Mouse (Mus musculus): ENCODE results near the gene Hcrtr1. TPM values are rescaled to one million over a fixed set of nuclear protein-coding genes. Genes with fewer than 3 reads are reported as not detected.

Gene Hcrtr1
- polyA plus RNA-seq, 1 experiment from 2014 or later: 0.71 TPM

GRCm38 (mm10) chr4:130166592-130166991 lies 27.4 kb upstream of the Hcrtr1 start:
- ATAC-seq (ENCODE audit: low read depth): no peak
- no peaks in the 10 kb centered on the region for H3K9me3 ChIP-seq
- H3K4me2 ChIP-seq: no peak overlapping the region
- no peak overlapping the region for H3K9ac ChIP-seq
- no peak overlapping the region for H3K27ac ChIP-seq (replicated peaks)
- 82% methylated on average over 8 of the region's 8 CpGs for WGBS
- peaks cover 51% of the 10 kb centered on the region for H3K27me3 ChIP-seq
- no peaks in the 10 kb centered on the region for H3K36me3 ChIP-seq
- peaks cover 30% of the 10 kb centered on the region for H3K4me1 ChIP-seq (replicated peaks)
- no peak overlapping the region for H3K4me3 ChIP-seq

GRCm38 (mm10) chr4:130166061-130166460 lies 26.9 kb upstream of the Hcrtr1 start:
- H3K9me3 ChIP-seq: no peaks in the 10 kb centered on the region
- no peak for ATAC-seq (ENCODE audit: low read depth)
- H3K27ac ChIP-seq (replicated peaks): no peak overlapping the region
- WGBS: 80% methylated on average over 18 of the region's 18 CpGs
- H3K9ac ChIP-seq: no peak overlapping the region
- no peaks in the 10 kb centered on the region for H3K36me3 ChIP-seq
- H3K4me3 ChIP-seq: no peak overlapping the region
- peaks cover 26% of the 10 kb centered on the region for H3K4me1 ChIP-seq (replicated peaks)
- no peak overlapping the region for H3K4me2 ChIP-seq
- H3K27me3 ChIP-seq: peaks cover 56% of the 10 kb centered on the region

- ATAC-seq (ENCODE audit: low read depth): no peak
- H3K9me3 ChIP-seq: no peaks in the 10 kb centered on the region
- no peak overlapping the region for H3K27ac ChIP-seq (replicated peaks)
- no peaks in the 10 kb centered on the region for H3K36me3 ChIP-seq
- WGBS: 69% methylated on average over 6 of the region's 6 CpGs
- no peak overlapping the region for H3K4me3 ChIP-seq
- peaks cover 26% of the 10 kb centered on the region for H3K4me1 ChIP-seq (replicated peaks)
- H3K9ac ChIP-seq: no peak overlapping the region
- peaks cover 63% of the 10 kb centered on the region for H3K27me3 ChIP-seq
- H3K4me2 ChIP-seq: no peak overlapping the region
Observed at GRCm38 (mm10) chr4:130164121-130164520, 25.0 kb upstream of the Hcrtr1 start.

- Histone ChIP-seq H3K27ac (replicated peaks) (no peak overlapping the region), H3K9me3 (no peaks in the 10 kb centered on the region), H3K4me1 (replicated peaks) (peaks cover 23% of the 10 kb centered on the region), H3K4me3 (0 out of 2 replicates have a peak overlapping the region, but pooled peaks have one; percentile 3), H3K9ac (peak overlapping the region; percentile 45), H3K27me3 (peaks cover 63% of the 10 kb centered on the region), H3K36me3 (no peaks in the 10 kb centered on the region), H3K4me2 (peak overlapping the region; percentile 36)
- 8% methylated on average over 20 of the region's 20 CpGs for WGBS
- no peak for ATAC-seq (ENCODE audit: low read depth)
Observed at GRCm38 (mm10) chr4:130163391-130163861, 24.3 kb upstream of the Hcrtr1 start.

GRCm38 (mm10) chr4:130161349-130161748 lies 22.2 kb upstream of the Hcrtr1 start:
- Histone ChIP-seq H3K4me3 (no peak overlapping the region), H3K4me1 (replicated peaks) (peaks cover 13% of the 10 kb centered on the region), H3K27ac (replicated peaks) (no peak overlapping the region), H3K27me3 (peaks cover 57% of the 10 kb centered on the region), H3K9ac (no peak overlapping the region), H3K9me3 (no peaks in the 10 kb centered on the region), H3K36me3 (no peaks in the 10 kb centered on the region), H3K4me2 (no peak overlapping the region)
- no peak for ATAC-seq (ENCODE audit: low read depth)
- WGBS: 40% methylated on average over 4 of the region's 4 CpGs

DNA sequence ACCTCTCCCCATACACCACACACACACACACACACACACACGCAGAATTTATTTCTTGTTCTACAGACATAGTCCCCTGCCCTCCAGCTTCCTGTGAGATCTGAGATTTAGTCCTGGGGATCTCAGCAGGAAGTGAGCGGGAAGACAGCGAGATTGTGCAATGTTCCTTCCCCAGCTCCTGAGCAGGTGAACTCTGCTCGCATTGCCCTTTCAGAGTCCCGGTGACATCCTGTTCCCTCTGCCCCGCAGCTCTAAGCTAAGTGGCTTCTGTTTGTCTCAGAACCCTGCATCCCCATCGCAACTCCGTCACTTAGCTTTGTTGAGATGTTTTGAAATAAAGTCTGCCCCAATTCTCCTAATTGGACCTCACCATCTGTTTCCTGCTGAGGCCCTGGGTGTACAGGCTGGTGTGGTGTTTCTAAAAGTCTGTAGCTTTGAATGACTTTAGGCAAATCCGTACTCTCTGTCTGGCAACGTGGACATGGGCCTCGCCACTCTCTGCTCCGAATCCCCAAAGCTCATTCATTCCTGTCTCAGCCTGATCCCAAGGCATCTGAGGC lies 17.7 kb upstream of the Hcrtr1 start:
- no peaks in the 10 kb centered on the region for H3K36me3 ChIP-seq
- H3K4me1 ChIP-seq (replicated peaks): no peaks in the 10 kb centered on the region
- H3K9ac ChIP-seq: no peak overlapping the region
- ATAC-seq (ENCODE audit: low read depth): no peak
- WGBS: 80% methylated on average over 12 of the region's 12 CpGs
- H3K9me3 ChIP-seq: no peaks in the 10 kb centered on the region
- H3K27ac ChIP-seq (replicated peaks): no peak overlapping the region
- H3K27me3 ChIP-seq: peaks cover 41% of the 10 kb centered on the region
- H3K4me3 ChIP-seq: no peak overlapping the region
- no peak overlapping the region for H3K4me2 ChIP-seq

GRCm38 (mm10) chr4:130154250-130154649 lies 15.1 kb upstream of the Hcrtr1 start:
- ATAC-seq (ENCODE audit: low read depth): no peak
- Histone ChIP-seq H3K27me3 (peaks cover 40% of the 10 kb centered on the region), H3K9me3 (no peaks in the 10 kb centered on the region), H3K4me1 (replicated peaks) (no peaks in the 10 kb centered on the region), H3K27ac (replicated peaks) (no peak overlapping the region), H3K4me3 (no peak overlapping the region), H3K36me3 (no peaks in the 10 kb centered on the region), H3K4me2 (no peak overlapping the region), H3K9ac (no peak overlapping the region)
- 81% methylated on average over 3 of the region's 3 CpGs for WGBS

DNA sequence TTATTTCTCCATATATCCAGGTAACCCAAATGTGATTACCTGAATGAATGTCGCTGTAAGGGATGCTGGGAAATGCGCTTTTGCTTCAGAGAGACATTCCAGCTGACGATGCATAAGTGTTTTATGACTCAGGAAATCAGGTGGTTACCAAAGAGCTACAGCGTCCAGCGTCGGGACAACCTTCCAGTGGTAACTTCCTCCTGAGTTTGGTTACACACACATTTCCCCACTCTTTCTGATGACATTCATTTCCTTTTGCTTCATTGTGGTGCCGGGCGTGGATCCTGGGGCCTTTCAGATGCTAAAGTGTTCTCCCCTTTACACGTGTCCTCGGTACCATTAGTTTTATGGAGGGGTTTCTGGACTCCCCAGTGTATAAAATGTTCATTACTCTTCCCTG lies 9.2 kb upstream of the Hcrtr1 start:
- Histone ChIP-seq H3K4me3 (no peak overlapping the region), H3K9me3 (peaks cover 6% of the 10 kb centered on the region; the same call in 1 of the 2 replicates), H3K36me3 (no peaks in the 10 kb centered on the region), H3K4me1 (replicated peaks) (no peaks in the 10 kb centered on the region), H3K27ac (replicated peaks) (no peak overlapping the region), H3K27me3 (peaks cover 32% of the 10 kb centered on the region), H3K4me2 (no peak overlapping the region), H3K9ac (no peak overlapping the region)
- no peak for ATAC-seq (ENCODE audit: low read depth)
- WGBS: 70% methylated on average over 10 of the region's 10 CpGs

DNA sequence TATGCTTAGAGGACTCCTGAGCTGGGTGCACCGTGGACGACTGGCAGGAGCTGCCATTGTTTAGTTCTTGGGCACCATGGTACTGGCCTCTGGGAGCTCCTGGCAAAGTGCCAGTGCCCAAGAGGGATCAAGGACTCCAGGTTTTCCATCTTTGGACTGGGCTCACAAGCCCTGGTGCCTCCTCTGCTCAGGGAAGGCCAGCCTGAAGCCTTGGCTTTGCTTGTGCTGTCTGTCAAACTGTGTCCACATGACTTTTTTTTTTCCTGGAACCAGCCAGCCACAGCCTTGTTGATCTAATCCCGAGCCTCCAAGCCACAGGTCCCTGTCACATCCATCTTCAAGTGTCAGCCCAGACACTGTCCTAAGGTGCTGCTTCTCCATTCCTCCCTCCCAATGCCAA lies 2.6 kb upstream of the Hcrtr1 start:
- Histone ChIP-seq H3K27ac (replicated peaks) (no peak overlapping the region), H3K9ac (no peak overlapping the region), H3K27me3 (peaks cover 52% of the 10 kb centered on the region), H3K9me3 (peaks cover 6% of the 10 kb centered on the region; the same call in 1 of the 2 replicates), H3K36me3 (no peaks in the 10 kb centered on the region), H3K4me3 (no peak overlapping the region), H3K4me1 (replicated peaks) (peaks cover 33% of the 10 kb centered on the region), H3K4me2 (no peak overlapping the region)
- ATAC-seq (ENCODE audit: low read depth): no peak
- 56% methylated on average over 3 of the region's 3 CpGs for WGBS

DNA sequence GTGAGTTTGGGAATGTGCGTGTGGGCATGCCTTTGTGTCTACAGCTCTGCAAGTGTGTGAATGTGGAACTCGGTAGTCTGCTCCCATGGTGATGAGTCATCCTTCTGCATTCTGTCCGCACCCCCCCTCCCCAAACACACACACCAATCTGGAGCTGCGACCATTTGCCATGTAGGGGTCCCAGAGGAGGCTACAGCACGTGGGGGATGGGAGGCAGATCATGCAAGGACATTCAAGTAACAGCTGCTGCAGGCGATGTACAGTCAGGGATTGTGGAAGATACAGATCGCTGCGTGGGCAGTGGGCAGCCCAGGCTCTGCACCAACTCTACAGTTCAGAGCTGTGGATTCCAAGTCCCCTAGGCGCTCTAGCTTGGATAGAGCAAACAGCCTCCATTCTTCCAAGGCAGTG lies 1.8 kb upstream of the Hcrtr1 start:
- no peak overlapping the region; the same call in 1 of the 2 replicates for H3K27ac ChIP-seq (replicated peaks)
- no peaks in the 10 kb centered on the region for H3K36me3 ChIP-seq
- no peak overlapping the region for H3K9ac ChIP-seq
- peaks cover 33% of the 10 kb centered on the region for H3K4me1 ChIP-seq (replicated peaks)
- peaks cover 6% of the 10 kb centered on the region; the same call in 1 of the 2 replicates for H3K9me3 ChIP-seq
- no peak overlapping the region for H3K4me3 ChIP-seq
- peak; percentile 29; the same call in 1 of the 2 replicates for ATAC-seq (ENCODE audit: low read depth)
- WGBS: 38% methylated on average over 9 of the region's 9 CpGs
- peaks cover 53% of the 10 kb centered on the region for H3K27me3 ChIP-seq
- peak overlapping the region; percentile 24; the same call in 1 of the 2 replicates for H3K4me2 ChIP-seq

DNA sequence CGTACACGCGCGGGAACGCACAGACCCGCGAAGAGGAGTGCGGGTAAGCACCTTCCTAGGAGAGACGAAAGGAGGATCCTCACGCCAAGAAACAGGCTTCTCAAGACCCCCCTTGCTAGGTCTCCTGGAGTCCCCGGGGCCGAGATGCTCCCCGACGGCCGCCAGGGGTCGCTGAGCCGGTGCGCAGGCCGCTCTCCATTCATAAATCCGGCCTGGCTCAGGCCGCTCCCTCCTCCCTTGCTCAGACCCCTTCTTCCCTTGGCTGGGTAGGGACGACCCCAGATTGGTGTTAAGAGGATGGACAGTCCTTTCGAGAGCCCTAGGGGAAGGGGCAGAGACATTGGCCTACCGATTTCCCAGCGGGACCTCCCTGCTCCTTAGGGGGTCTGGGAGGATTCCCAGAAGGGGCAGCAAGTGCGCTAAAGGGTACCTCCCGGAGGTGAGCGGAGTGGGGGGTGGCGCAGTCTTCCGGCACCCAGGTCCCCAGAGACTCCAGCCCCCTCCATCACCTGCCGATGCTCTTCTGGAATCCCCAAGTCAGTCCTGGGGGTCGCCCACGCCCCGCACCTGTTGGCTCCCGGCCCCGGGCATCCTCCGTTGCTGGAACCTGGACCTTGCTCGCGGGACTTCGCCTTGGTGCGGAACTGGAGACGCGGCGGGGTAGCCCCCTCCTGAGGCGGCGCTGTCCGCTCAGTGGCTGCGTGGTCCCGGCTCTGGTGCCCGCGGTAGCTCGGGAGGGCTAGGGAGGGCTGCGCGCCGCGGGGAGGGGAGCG lies 532 bp downstream of the Hcrtr1 start:
- no peak overlapping the region for H3K27ac ChIP-seq (replicated peaks)
- peak; percentile 71 for ATAC-seq (ENCODE audit: low read depth)
- H3K27me3 ChIP-seq: peaks cover 53% of the 10 kb centered on the region
- H3K9me3 ChIP-seq: no peaks in the 10 kb centered on the region
- H3K4me1 ChIP-seq (replicated peaks): peaks cover 33% of the 10 kb centered on the region
- no peaks in the 10 kb centered on the region for H3K36me3 ChIP-seq
- H3K4me3 ChIP-seq: peak overlapping the region; percentile 40
- under 1% methylated on average over 49 of the region's 57 CpGs for WGBS
- H3K9ac ChIP-seq: peak overlapping the region; percentile 70
- H3K4me2 ChIP-seq: peak overlapping the region; percentile 73

DNA sequence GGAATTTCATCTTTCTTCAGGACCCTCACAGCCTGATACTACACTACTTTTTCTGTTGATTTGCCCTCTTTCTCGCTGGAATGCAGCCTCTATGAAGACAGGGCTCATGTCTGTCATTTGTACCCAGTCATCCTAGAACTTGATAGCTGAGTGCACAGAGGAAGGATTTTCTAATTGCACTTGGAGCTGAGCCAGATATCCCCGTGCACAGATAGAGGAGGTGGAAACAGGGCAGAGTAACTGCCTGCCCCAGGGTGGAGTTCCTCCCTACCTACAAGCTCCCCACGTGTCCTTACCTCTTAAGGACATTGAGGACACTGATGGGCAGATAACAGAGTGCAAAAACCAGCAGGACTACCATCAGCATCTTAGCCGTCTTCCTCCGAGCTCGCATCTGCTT lies 5.8 kb downstream of the Hcrtr1 start:
- H3K4me3 ChIP-seq: no peak overlapping the region
- H3K9me3 ChIP-seq: no peaks in the 10 kb centered on the region
- H3K4me2 ChIP-seq: no peak overlapping the region
- peaks cover 17% of the 10 kb centered on the region for H3K27me3 ChIP-seq
- 62% methylated on average over 6 of the region's 6 CpGs for WGBS
- no peaks in the 10 kb centered on the region for H3K36me3 ChIP-seq
- H3K27ac ChIP-seq (replicated peaks): no peak overlapping the region
- H3K9ac ChIP-seq: no peak overlapping the region
- ATAC-seq (ENCODE audit: low read depth): no peak
- H3K4me1 ChIP-seq (replicated peaks): peaks cover 12% of the 10 kb centered on the region

Data from neural tube, embryonic 13.5 days (tissue).